Mouse (Mus musculus) splenic B cell, adult 2 months (primary cell): ENCODE results near the gene Stap1.

Experiments used
- DNase-seq: peaks from one replicate; pipeline ENCODE4 v3.0.0-alpha.2; 2011; ENCODE audit warnings: low read depth, low spot score
- H3K27me3 ChIP-seq: 2 replicates; pipeline ENCODE4 v1.6.1; 2012; ENCODE audit warnings: mild to moderate bottlenecking, low read length, moderate library complexity, mixed read lengths; ENCODE audit not compliant: control insufficient read depth, poor library complexity, insufficient read depth, severe bottlenecking
- H3K36me3 ChIP-seq: 2 replicates; pipeline ENCODE4 v1.6.1; 2012; ENCODE audit warnings: mild to moderate bottlenecking, low read length, moderate library complexity, mixed read lengths; ENCODE audit not compliant: control insufficient read depth, poor library complexity, insufficient read depth, severe bottlenecking

Gene Stap1

GRCm38 (mm10) chr5:86071538-86071937, at the start of gene Stap1:
Gene Stap1 (plus strand): TSS chr5:86071746.
- DNase-seq: peak; percentile 88
- H3K27me3 ChIP-seq: no peaks in the 10 kb centered on the region
- peaks cover 6% of the 10 kb centered on the region; the same call in 1 of the 2 replicates for H3K36me3 ChIP-seq

DNA sequence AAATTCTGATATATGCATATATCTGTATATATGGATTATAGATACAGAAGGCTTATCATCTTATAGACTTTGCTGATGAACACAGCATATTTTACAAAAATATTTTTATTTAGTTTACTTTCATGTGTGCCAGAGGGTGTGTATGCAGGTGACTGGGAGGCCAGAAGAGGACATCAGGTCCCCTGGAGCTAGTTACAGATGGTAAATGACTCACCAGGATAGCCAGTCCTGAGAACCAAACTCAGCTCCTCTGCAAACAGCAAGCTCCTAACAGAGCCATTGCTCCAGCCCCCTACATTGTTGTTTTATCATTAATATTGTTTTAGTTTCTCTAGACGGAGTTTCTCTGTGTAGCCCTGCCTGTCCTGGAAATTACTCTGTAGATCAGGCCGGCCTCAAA, 41.7 kb upstream of the Stap1 start:
- DNase-seq: no peak
- no peaks in the 10 kb centered on the region; the same call in none of the 2 replicates for H3K36me3 ChIP-seq
- H3K27me3 ChIP-seq: no peaks in the 10 kb centered on the region

DNA sequence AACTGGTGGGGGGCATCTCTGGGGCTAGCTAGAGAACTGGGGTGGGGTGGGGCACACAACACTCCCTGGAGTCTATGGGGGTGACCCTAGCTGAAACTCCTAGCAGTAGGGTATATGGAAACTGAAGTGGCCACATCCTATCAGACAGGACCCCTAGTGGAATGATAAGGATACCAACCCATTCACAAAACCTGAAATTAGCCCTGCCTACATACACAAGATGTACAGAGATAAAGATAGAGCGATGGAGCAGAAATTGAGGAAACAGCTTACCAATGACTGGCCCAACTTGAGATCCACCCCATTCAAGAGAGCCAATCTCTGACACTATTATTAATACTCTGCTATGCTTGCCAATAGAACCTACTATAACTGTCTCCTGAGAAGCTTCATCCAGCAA, 8.0 kb upstream of the Stap1 start:
- no peaks in the 10 kb centered on the region for H3K36me3 ChIP-seq
- no peaks in the 10 kb centered on the region for H3K27me3 ChIP-seq
- DNase-seq: no peak

DNA sequence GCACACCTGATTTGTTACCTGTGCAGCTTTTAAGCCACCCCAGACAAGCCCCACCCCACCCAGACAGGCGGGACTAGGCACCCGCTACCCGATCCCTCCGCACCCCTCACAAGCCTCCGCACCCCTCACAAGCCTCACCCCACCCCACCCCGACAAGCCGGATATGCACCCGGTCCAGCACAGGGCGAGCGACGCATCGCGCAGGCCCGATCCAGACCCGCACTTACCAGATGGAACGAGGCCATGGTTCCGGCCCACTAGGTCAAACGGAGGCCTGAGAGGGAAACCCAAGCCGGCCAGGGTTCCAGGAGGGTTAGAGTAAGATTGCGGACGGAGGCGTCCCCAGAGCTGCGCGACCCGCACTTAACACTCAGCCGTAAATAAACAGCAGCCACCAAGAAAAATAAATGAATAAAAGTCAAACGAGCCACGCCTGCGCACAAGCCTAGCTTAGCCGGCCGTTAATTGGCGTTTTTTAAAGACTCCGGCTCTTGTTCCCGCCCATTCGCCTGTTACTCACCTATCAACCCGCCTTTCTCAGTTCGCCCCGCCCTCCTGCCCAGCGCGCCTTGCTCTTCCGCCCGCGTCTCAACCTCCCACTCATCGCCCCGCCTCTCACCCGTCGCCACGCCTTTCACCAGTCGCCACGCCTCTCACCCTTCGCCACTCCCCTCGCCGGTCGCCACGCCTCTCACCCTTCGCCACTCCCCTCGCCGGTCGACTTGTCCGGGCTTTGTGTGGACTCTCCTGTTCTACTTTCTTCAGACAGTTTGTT, 6.3 kb upstream of the Stap1 start, which contains the start of gene Cenpc1:
TSS of gene Cenpc1 (minus strand) at position 483 of the 775 bp plus-strand sequence.
- no peaks in the 10 kb centered on the region for H3K27me3 ChIP-seq
- DNase-seq: peak; percentile 99
- no peaks in the 10 kb centered on the region for H3K36me3 ChIP-seq

GRCm38 (mm10) chr5:86065876-86066550, 5.5 kb upstream of the Stap1 start:
- DNase-seq: no peak
- no peaks in the 10 kb centered on the region for H3K27me3 ChIP-seq

GRCm38 (mm10) chr5:86066551-86066929, 5.0 kb upstream of the Stap1 start:
- Histone ChIP-seq H3K36me3 (no peaks in the 10 kb centered on the region), H3K27me3 (no peaks in the 10 kb centered on the region)
- peak; percentile 91 for DNase-seq

More at GRCm38 (mm10) chr5:86065876-86066550, 5.5 kb upstream of the Stap1 start:
- H3K36me3 ChIP-seq: no peaks in the 10 kb centered on the region

DNA sequence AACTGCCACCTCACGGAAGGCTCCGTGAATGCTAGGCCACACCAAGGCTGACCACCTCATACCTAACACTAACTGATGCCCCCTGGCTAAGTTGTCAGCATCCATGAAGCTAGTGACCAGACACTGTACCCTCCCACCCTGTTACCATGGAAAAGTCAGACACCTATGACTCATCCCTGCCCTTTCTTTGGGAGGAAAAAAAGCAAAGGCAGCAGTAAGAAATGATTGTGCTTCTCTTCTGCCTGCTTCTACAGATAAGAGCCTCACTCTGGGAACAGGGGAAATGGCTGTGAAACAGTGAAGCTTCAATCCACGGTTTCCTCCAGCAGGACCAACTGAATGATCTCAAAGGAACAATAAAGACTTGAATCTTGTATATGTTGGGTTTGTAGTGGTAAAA, 3.1 kb upstream of the Stap1 start:
- 0 out of 2 replicates have a peak, but pooled peaks cover under 1% of the 10 kb centered on the region for H3K36me3 ChIP-seq
- no peak for DNase-seq
- H3K27me3 ChIP-seq: no peaks in the 10 kb centered on the region

DNA sequence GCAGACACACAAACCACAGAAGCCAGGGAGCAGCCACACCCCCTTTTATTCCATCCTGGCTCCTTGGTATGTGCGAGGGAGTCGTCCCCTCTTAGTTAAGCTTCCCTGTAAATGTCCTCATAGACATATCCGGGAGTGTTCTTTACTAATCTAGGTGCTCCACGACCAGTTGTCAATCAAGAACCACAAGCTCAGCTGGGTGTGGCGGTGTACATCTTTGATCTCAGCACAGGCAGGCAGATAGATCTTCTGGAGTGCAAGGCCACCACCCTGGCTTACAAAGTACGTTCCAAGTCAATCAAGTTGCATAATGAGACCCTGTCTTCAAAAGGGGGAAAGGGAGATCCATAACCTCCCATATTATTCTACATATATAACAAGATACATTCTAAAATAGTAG, 2.4 kb upstream of the Stap1 start:
- DNase-seq: no peak
- H3K27me3 ChIP-seq: no peaks in the 10 kb centered on the region
- peaks cover 4% of the 10 kb centered on the region; the same call in 1 of the 2 replicates for H3K36me3 ChIP-seq

GRCm38 (mm10) chr5:86072756-86073386, 1.3 kb downstream of the Stap1 start:
- Histone ChIP-seq H3K36me3 (peaks cover 8% of the 10 kb centered on the region; the same call in 1 of the 2 replicates), H3K27me3 (no peaks in the 10 kb centered on the region)
- no peak for DNase-seq

DNA sequence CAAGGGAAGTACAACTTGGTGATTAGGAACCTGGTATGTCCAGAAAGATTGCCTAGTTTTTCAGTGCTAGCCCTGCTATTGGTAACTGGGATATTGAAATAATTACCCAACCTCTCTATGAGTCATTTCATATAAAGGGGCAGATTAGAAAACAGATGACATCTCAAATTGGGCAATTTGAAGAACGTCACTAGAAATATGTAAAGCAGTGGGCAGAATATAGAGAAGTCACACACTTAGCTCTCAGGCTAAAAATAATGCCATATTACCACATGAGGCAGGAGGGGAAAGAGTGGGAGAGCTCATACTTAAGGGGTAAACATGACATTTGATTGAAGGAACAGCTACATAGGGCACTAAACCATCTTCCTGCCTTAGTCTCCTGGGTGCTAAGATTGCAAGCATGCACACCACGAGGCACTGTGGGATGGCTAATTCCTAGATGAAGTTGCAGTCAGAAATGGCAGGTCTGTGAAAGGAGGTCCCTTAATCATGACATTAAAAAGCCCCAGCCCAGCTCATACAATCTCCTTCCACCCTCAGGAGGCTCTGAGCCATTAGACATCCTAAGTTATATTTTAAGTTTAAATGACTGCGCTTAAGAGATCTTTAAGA, 7.3 kb downstream of the Stap1 start:
- H3K36me3 ChIP-seq: peaks cover 21% of the 10 kb centered on the region
- no peaks in the 10 kb centered on the region for H3K27me3 ChIP-seq
- peak; percentile 89 for DNase-seq

DNA sequence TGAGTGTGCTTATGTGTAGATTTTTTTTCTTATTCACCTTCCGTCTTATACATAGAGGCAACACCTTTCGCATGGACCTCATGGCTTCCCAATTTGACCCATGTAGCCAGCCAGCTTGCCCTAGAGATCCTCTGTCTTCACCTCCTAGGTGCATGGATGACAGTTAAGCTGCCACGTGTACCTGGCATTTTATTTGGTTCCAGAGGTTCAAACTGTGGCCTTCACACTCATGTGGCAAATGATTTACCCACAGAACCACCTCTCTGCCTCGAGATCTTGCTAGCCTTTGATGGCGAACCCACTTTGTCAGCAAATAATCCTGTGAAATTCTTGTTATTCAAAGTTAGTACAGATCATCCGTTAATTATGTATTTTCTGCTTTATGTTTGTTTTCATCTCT, 12.4 kb downstream of the Stap1 start:
- no peak for DNase-seq

GRCm38 (mm10) chr5:86084979-86085378, 13.4 kb downstream of the Stap1 start:
- Histone ChIP-seq H3K36me3 (peaks cover 17% of the 10 kb centered on the region; the same call in 1 of the 2 replicates), H3K27me3 (no peaks in the 10 kb centered on the region)
- peak; percentile 71 for DNase-seq

More for the DNA sequence above, 12.4 kb downstream of the Stap1 start:
- H3K36me3 ChIP-seq: peaks cover 19% of the 10 kb centered on the region
- no peaks in the 10 kb centered on the region for H3K27me3 ChIP-seq

DNA sequence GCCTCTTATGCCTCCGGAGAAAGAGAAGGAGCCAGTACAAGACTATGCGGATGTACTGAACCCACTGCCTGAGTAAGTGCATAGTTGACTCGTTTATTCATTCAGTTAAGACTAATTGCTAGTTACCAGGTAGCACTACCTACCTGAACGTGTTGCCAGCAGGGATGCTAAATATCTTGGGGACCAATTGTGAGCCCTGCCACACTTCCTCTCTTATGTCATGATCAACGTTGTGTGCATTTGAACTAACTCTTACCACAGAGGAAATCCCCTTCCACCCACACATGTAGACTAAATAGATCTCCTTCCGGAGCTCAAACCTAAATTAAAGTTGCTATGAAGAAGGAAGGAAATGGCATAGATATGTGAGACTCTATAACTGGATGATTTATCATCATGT, 15.2 kb downstream of the Stap1 start:
- DNase-seq: peak; percentile 93
- no peaks in the 10 kb centered on the region for H3K27me3 ChIP-seq
- H3K36me3 ChIP-seq: peaks cover 12% of the 10 kb centered on the region; the same call in 1 of the 2 replicates

DNA sequence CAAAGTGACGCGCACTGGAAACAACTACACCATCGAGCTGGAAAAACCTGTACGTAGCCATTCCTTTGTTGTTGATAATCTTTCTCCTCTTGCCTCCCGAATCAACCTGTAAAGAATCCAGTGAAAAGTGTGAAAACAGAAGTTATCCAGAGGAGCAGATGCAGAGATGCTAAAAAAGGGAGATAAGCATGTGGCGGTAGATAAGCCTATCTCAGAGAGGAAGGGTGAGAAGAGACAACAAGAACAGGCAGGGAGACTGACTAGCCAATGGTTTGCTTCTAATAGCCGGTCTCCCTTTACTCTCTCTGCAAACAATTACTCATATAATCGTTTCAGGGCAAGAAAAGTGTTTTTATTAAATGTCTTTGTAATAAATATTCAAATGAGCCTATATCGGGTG, 23.2 kb downstream of the Stap1 start:
- no peak for DNase-seq
- no peaks in the 10 kb centered on the region for H3K27me3 ChIP-seq
- peaks cover 7% of the 10 kb centered on the region for H3K36me3 ChIP-seq
